Mouse (Mus musculus): Measurements from ENCODE around the gene Drc7.
"Not testable (repeated sequence)": the region's sequence is repeated elsewhere in the genome, so short reads cannot be mapped to it uniquely, and the experiment has no call there.

The Drc7 gene

GRCm38 (mm10) chr8:95054927-95055510, at the start of gene Drc7:
TSS of gene Drc7 (plus strand) at chr8:95055103.
- peak; percentile 48 for DNase-seq (ENCODE audit: low read depth)

- DNase-seq (ENCODE audit: low read depth) = peak; percentile 99
These were observed 42.4 kb upstream of the Drc7 start for GRCm38 (mm10) chr8:95012442-95012919.

- DNase-seq (ENCODE audit: low read depth) = peak; percentile 59
These were observed 39.0 kb upstream of the Drc7 start for GRCm38 (mm10) chr8:95015866-95016265.

DNA sequence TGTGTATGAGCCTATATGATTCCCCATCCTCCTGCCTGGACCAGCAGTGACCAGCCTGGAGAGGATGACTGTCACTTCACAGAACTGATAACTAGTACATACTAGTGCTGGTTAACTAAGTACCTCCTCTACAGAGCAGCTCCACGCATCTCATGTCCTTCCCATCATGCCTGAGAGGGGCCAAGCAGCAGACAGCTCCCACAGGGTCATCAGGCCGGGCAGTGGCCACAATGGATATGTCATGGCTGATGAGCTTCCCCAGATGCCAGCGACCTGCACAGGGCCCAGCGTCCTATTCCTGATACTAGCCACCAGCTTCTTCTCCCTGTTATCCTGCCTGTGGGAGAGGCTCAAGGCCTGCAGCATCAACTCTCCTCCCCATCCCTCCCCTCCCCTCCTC, 38.2 kb upstream of the Drc7 start:
- no peak for DNase-seq (ENCODE audit: low read depth)

DNA sequence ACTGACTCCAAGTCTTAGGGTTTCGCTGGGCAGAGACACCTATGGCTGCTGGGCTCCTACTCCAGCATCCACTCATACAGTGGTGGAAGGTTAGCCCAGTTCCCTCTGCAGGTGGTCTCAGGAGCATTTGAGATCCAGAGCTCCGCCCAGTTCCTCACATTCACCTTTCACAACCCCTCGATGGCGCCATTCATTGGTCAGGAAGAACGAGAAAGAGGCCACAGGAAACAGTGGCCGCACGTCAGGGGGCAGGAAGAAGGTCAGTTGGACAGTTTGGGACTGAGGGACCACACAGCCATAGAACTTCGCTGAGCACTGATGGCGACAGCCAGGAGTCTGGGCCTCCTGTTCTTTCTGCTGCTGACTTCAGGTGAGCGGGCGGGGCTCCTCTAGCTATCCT, 37.5 kb upstream of the Drc7 start, which contains the start of gene Adgrg3:
Gene Adgrg3, plus strand, starts transcription at position 242 of the 400 bp plus-strand sequence.
- DNase-seq (ENCODE audit: low read depth) = peak; percentile 95

DNA sequence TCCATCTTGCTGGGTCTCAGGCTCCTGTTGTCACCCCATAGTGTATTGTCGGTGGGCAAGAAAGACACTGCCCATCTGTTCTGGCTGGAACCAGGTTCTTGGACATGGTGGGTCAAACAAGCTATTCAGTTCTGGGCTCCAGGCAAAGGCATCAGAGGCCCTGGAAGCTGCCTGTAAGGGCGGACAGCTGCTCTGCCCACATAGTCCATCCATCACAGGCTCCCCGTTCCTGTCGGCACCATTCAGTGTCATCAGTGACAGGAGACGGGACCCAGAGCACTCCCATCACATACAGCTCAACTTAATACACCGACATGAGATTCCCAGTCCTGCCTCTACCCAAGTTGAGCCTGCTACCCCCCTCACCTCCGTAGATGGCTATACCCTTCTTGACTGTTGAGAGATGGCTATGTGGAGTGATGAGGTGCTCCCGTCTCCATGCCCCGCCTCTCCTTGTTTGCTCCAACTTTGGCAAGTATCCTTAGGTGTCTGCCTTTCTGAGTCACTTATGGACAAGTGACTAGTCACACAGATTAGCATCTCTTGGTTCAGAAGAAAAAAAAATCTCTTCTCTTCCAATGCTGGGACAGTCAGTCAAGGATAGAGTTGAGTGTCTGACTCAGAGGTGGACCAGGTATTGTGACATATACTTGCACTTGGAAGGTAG, 36.8 kb upstream of the Drc7 start:
- DNase-seq (ENCODE audit: low read depth) = peak; percentile 75

DNA sequence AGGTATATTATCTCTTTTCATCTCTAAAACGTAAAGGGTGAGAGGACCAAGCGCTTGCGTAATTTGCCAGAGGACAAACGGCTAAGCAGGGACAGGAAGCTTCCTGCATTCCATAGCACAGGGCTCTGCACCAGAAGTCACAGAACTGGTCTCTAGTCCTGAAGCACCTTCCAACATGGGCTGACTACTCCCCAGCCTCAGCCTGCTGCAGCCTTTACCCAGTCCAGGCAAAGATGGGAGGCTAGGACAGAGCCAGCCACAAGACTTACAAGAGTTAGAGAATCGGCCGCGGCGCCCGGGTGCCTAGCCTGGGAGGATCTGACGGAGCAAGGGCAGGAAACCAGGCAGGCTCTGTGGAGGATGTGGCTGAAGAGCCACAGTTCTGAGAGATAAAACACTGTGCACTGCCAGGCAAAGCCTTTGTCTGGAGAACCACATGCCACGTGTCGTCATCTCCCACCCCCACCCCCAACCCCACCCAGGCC, 34.6 kb upstream of the Drc7 start:
- peak; percentile 97 for DNase-seq (ENCODE audit: low read depth)

- DNase-seq (ENCODE audit: low read depth) = no peak
These were observed 34.1 kb upstream of the Drc7 start for GRCm38 (mm10) chr8:95020821-95021220.

DNA sequence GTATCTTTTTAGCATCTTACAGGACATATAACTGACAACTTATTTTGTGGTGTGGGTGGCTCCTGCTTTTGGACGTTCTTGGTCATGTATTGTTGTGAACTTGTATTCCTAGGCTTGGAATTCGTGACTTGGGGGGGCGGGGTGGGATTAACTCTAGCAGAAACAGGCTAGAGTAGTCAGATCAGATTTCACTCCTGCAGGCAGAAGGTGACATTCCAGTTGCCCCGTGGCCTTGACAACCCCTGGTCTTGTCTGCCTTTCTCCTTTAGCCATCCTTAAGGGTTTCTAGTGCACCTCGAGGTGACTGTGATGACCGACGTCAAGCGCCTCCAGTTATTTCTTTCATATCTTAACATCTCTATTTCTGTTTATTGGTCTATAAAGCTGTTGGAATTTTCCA, 31.7 kb upstream of the Drc7 start:
- no peak for DNase-seq (ENCODE audit: low read depth)

- DNase-seq (ENCODE audit: low read depth) = peak; percentile 68
These were observed 30.5 kb upstream of the Drc7 start for GRCm38 (mm10) chr8:95024387-95024786.

DNA sequence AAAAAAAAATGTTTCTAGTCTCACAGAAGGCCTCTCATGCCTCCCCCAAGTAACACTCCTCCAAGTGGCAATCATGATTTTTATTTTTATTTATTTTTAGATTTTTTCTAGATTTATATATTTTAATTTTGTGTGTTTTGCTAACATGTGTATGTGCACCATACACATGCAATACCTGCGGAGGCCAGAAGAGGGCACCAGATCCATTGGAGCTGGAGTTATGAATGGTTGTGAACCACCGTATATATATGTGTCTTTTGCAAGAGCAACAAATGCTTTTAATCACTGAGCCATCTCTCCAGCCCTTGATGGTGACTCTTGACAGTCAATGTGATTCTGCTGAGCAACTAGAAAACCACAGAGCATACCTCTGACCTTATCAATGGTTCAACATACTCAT, 29.5 kb upstream of the Drc7 start:
- DNase-seq (ENCODE audit: low read depth) = peak; percentile 71

DNA sequence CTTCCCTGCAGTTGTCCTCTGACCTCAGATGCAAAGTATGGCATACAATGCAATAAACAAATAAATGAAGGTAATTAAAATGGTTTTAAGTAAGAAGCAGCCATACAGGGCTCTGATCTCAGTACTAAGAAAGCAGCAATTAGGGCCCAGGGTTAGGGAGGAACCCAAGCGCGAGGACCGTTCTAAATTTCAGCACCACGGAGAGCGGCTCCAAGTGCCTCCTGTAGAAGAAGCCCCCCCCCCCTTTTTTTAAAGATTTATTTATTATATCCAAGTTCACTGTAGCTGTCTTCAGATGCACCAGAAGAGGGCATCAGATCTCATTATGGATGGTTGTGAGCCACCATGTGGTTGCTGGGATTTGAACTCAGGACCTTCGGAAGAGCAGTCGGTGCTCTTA, 26.5 kb upstream of the Drc7 start:
- not testable (repeated sequence) for DNase-seq (ENCODE audit: low read depth)

DNA sequence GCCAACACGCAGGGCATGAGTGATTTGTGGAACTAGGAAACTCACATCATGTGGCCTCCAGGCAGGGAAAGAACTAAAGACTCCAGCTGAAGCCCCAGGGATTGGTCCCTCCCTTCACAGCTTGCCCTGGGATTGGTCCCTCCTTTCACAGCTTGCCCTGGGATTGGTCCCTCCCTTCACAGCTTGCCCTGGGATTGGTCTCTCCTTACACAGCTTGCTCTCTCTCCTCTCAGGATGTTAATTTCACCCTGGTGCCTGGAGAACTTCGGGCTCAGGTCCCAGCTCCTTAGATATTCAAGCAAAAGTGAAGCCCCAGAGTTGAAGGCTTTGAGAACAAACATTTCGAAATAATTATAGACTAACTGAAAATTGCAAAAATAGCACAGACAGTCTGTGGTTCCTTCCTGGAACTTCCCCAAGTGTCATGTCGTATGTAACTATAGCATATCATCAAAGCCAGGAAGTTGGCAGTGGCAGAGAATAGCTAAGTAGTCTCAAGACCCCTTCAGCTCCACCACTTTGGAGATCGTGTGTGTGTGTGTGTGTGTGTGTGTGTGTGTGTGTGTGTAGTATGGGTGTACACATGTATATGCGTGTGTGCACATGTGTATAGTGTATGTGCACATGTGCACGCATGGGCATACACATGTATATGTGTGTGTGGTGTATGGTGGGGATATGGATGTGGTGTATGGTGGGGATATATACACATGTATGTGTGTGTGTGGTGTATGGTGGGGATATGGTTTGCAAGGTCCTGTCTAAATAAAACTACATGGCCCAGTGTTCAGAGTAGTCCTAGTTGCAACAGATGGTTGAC, 17.6 kb upstream of the Drc7 start:
- DNase-seq (ENCODE audit: low read depth) = peak; percentile 75

DNA sequence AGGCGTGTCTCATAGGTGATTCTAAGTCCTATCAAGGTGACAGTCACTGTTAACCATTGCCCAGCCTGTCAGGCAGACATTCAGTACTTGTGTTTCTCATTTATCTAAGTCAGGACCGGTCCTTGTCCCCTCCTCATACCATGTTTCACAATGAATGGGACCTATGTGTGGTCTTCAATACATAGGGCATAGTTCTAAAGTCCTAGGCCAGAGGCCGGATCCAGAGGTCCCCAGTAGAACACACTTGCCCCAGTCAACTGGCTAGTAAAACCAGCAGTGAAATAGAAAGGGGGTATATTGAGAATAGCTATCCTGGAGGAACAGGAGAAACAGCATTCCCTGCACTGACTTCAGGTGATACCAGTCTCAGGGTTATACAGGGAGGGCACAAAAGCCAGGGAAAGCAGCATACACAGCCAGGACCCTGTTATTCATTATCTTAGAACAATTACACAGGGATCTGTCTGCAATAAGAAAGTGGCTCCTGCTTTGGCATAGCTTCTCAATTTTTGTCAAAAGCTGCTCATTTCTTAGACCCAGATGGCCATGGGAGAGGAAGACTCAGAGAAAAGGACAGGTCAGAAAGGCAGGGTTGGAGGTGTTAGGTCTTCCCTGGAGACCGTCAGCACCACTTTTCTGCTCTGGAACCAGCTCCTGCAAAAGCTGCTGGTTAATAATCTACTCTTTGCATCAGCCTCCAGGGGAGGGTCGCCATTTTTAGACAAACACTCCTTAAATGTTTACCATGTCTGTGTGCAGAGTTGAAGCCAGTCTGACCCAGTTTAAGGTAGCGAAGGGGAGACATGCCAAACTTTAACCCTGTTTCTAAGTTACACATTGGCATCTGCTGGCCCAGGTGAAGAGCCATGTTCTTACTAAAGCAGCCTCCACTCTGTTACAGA, 12.8 kb upstream of the Drc7 start:
- no peak for DNase-seq (ENCODE audit: low read depth)

DNA sequence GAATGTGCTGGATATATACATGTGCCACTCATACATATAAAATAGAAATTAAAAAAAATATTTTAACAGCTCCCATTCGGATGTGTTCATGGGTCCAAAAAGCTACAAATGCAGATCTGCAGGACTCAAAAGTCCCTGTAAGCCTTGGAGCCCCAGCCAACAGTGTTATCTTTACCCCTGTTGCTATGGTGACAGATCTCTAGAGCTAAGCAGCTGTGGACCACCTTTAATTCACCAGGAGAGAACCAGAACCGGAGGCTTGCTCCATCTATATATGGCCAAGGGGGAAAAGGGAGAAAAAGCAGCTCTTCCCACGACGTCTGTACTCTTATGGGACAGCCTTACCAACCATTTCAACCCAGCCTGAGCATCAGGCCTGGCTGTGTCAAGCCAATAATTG, 10.1 kb upstream of the Drc7 start:
- no peak for DNase-seq (ENCODE audit: low read depth)

DNA sequence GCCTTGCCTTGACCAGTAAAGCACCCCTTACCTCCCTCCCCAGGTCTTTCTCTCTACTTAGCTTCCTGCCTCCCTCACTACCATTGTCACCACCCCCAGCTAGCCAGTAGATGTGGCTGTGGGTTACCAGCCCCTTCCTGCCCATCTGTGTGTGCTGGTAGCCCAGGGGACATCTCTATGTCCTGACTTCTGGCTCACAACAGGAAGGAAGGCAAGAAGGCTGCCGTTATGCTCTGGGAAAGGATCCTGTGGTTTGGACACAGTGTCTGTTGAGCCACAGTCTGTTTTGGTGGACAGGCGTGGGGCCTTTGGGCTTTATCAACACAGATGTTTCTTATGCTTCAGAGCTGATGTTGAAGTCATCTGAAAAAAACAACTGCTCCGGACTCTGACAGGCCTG, 7.9 kb upstream of the Drc7 start:
- peak; percentile 99 for DNase-seq (ENCODE audit: low read depth)

DNA sequence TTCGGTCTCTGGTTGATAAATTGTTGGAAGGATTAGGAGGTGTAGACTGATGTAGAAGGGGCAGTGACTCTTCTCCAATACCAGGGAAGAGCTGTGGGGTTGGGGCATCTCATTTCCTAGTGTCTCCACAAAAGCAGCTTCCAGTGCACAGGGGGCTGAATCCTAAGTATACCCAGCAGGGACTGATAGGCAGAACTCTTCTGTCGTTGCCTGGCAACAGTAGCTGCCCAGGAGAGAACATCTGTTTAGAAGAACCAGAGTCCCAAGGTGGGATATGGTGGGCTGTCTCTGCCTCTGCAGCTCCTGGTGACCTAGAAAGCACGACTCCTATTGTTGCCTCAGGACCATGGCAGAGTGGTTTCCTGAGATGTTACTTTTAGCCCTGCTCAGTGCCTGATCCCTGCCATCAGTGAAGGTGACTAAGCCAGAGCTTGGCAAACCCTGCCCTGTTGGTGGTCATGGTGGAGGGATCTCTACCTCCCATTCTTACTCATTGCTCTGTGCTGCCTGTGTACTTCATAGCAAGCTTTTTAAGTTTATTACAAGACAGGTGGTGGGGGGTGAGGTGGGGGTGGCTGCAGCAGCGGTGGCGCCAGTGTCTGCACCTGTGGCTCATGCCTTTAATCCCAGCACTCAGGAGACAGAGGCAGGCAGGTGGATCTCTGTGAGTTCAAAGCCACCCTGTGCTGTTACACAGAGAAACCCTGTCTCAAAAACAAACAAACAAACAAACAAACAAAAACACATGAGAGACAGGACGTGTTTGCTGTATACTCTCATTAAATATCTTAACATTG, 6.8 kb upstream of the Drc7 start:
- DNase-seq (ENCODE audit: low read depth) = peak; percentile 70

DNA sequence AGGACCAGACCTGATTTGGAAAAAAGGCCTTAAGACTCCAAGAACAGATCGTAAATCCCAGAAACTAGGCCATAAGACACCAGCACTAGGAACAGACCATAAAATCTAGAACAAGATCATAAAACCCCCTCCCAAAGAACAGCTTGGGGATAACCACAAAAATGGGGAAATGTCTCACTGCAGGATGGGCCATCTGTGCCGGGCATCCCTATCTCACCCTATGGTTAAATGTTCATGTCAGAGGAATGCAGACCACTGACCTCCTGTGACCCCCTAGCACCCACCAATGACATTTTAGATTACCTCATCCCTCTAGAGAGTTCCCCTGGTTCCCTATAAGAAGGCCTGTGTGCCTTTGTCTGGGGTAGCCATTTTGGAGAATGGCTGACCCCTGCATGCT, 5.3 kb upstream of the Drc7 start:
- peak; percentile 65 for DNase-seq (ENCODE audit: low read depth)

GRCm38 (mm10) chr8:95054438-95054837, 465 bp upstream of the Drc7 start:
- DNase-seq (ENCODE audit: low read depth) = no peak

- DNase-seq (ENCODE audit: low read depth) = no peak
These were observed 1.5 kb downstream of the Drc7 start for GRCm38 (mm10) chr8:95056414-95056813.

DNA sequence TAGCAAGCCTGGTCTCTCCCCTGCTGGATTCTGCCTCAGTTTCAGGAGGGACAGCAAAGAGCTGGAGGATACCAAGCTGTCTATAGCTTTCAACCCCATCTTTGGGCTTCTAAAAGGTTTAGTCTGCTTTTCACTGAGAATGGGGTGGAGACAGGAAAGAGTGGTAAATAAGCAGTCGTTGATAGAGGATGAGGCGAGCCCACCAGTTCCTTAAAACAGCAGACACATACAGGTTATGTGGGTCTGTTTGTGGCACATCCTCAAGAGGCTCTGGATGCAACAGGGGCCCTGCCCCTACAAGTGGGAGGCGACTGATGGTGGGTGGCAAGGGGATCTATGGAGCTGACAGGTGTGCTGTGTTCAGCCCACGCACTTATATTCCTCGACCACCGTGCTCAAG, 3.8 kb downstream of the Drc7 start:
- peak; percentile 65 for DNase-seq (ENCODE audit: low read depth)
